Mouse (Mus musculus) heart, adult 2 months (tissue): Measurements from ENCODE around the gene Gm3233. TPM values are rescaled to one million over a fixed set of nuclear protein-coding genes. Genes with fewer than 3 reads are reported as not detected.
"Not testable (repeated sequence)": the region's sequence is repeated elsewhere in the genome, so short reads cannot be mapped to it uniquely, and the experiment has no call there.

Experiments used
- DNase-seq, 2 experiments: peaks; one replicate each; pipeline ENCODE4 v3.0.0; 2021
- H3K27ac ChIP-seq: fragments of 200-600 bp; 2 replicates; pipeline ENCODE4 v1.8.1; 2022
- H3K27me3 ChIP-seq: fragments of 200-500 bp; 2 replicates; pipeline ENCODE4 v1.6.1; 2012; ENCODE audit warnings: mild to moderate bottlenecking, low read length, inconsistent platforms, mixed read lengths; ENCODE audit not compliant: control insufficient read depth, insufficient read depth
- H3K36me3 ChIP-seq: fragments of 200-500 bp; 2 replicates; pipeline ENCODE4 v1.6.1; 2012; ENCODE audit warnings: low read length, inconsistent platforms; ENCODE audit not compliant: control insufficient read depth, insufficient read depth
- H3K4me1 ChIP-seq: fragments of 200-500 bp; 2 replicates; pipeline ENCODE4 v1.6.1; 2011; ENCODE audit warnings: low read length; ENCODE audit not compliant: control insufficient read depth, insufficient read depth
- H3K4me3 ChIP-seq: fragments of 200-600 bp; 2 replicates; pipeline ENCODE4 v1.8.1; 2022
- H3K79me2 ChIP-seq: fragments of 200-500 bp; replicated peaks from 2 replicates; pipeline ENCODE4 v1.6.1; 2012; ENCODE audit warnings: mild to moderate bottlenecking, inconsistent platforms, low read length, moderate library complexity, mixed read lengths; ENCODE audit not compliant: control insufficient read depth, insufficient read depth
- H3K9ac ChIP-seq: fragments of 200-500 bp; 2 replicates; pipeline ENCODE4 v1.6.1; 2012; ENCODE audit warnings: low read depth, mild to moderate bottlenecking, control low read depth, inconsistent platforms, low read length, mixed read lengths
- CTCF ChIP-seq: fragments of 200-600 bp; IDR thresholded peaks from 2 replicates; pipeline ENCODE4 v1.8.1; 2022; ENCODE audit warnings: antibody characterized with exemption, mild to moderate bottlenecking, moderate library complexity
- EP300 ChIP-seq: fragments of 200-500 bp; IDR thresholded peaks from 2 replicates; pipeline ENCODE4 v1.6.1; 2011; ENCODE audit warnings: low read depth, low read length, control low read depth; ENCODE audit not compliant: insufficient read depth
- POLR2A ChIP-seq: fragments of 200-500 bp; IDR thresholded peaks from 2 replicates; pipeline ENCODE4 v1.6.1; 2011; ENCODE audit warnings: mild to moderate bottlenecking, low read depth, low read length, control low read depth; ENCODE audit not compliant: insufficient read depth
- WGBS: fragments of 180-500 bp; shearing (Covaris S2); methylation state at CpG from one replicate; pipeline ENCODE4 v1.1.7; 2018; 5-methylcytosine and 5-hydroxymethylcytosine counted together
- intact Hi-C: fragments of 180-260 bp; cut with DNase I; formaldehyde crosslinking; loops from one replicate; pipeline ENCODE4 v1.15.1; 2025
- polyA plus RNA-seq: library from polyadenylated mRNA; depleted of rRNA; stranded (reverse); fragments of >200 nt; gene quantifications from 2 replicates; pipeline ENCODE4 v1.2.3, GENCODE M21; 2012
- total RNA-seq, 2 experiments: library from RNA; stranded (reverse); gene quantifications; 2 replicates each; pipeline ENCODE4 v1.2.3; 2021

The Gm3233 gene
- total and polyA plus RNA-seq, 3 experiments = not detected

- H3K27ac ChIP-seq = no peak overlapping the region
- no peak overlapping the region for H3K9ac ChIP-seq
- no peaks in the 10 kb centered on the region for H3K27me3 ChIP-seq
- H3K36me3 ChIP-seq = no peaks in the 10 kb centered on the region
- H3K4me3 ChIP-seq = no peak overlapping the region
- H3K4me1 ChIP-seq = no peaks in the 10 kb centered on the region
- WGBS = 97% methylated on average over 1 of the region's 1 CpGs
- H3K79me2 ChIP-seq = no peaks in the 10 kb centered on the region
- intact Hi-C loops = no loop called here
- no peak for DNase-seq
- no peak for TF ChIP-seq CTCF
- TF ChIP-seq EP300 = no peak
- no peak for TF ChIP-seq POLR2A
Observed at GRCm38 (mm10) chr10:77735928-77736327, 23.6 kb downstream of the Gm3233 start.

- H3K27ac ChIP-seq = no peak overlapping the region
- H3K4me1 ChIP-seq = no peaks in the 10 kb centered on the region
- H3K79me2 ChIP-seq = no peaks in the 10 kb centered on the region
- no peak for DNase-seq
- TF ChIP-seq CTCF = peak; percentile 53
- TF ChIP-seq POLR2A = no peak
- H3K4me3 ChIP-seq = no peak overlapping the region
- H3K36me3 ChIP-seq = no peaks in the 10 kb centered on the region
- no peaks in the 10 kb centered on the region for H3K27me3 ChIP-seq
- WGBS = 49% methylated on average over 4 of the region's 4 CpGs
- no peak overlapping the region for H3K9ac ChIP-seq
- intact Hi-C loops = loop anchor here (1.0 kb wide), 1 partner anchor 150 kb away; no protein-coding TSS in a partner anchor
Observed at GRCm38 (mm10) chr10:77729241-77729640, 30.2 kb downstream of the Gm3233 start.

DNA sequence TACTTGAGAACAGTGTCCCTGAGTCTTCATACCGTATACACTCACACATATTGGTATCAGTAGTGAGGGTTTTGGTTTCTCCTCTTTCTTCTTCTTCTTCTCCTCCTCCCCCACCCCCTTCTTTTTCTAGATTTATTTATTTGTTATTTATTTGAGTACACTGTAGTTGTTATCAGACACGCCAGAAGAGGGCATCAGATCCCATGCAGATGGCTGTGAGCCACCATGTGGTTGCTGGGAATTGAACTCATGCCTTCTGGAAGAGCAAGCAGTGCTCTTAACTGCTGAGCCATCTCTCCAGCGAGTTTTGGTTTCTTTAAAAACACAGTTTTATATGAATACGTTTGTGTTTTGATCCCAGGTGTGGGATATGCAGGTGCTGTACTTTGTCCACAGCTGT is 31.2 kb downstream of the Gm3233 start:
- intact Hi-C loops = no loop called here
- no peaks in the 10 kb centered on the region for H3K4me1 ChIP-seq
- no peak overlapping the region for H3K27ac ChIP-seq
- H3K36me3 ChIP-seq = no peaks in the 10 kb centered on the region
- no peak for DNase-seq
- TF ChIP-seq CTCF (peak; percentile 56), POLR2A (no peak)
- H3K4me3 ChIP-seq = no peak overlapping the region
- 61% methylated on average over 4 of the region's 4 CpGs for WGBS
- H3K79me2 ChIP-seq = no peaks in the 10 kb centered on the region
- H3K27me3 ChIP-seq = no peaks in the 10 kb centered on the region
- H3K9ac ChIP-seq = no peak overlapping the region

GRCm38 (mm10) chr10:77726186-77726585 is 33.3 kb downstream of the Gm3233 start, which contains the start of gene Gm10100:
TSS of gene Gm10100 (plus strand) at chr10:77726486.
- H3K79me2 ChIP-seq = no peaks in the 10 kb centered on the region
- intact Hi-C loops = no loop called here
- H3K27me3 ChIP-seq = no peaks in the 10 kb centered on the region
- no peak within 1 kb of the TSS for H3K9ac ChIP-seq
- H3K4me3 ChIP-seq = no peak within 1 kb of the TSS
- TF ChIP-seq CTCF = no peak
- TF ChIP-seq POLR2A = no peak
- TF ChIP-seq EP300 = no peak
- no peaks in the 10 kb centered on the region for H3K4me1 ChIP-seq
- 29% methylated on average over 3 of the region's 3 CpGs for WGBS
- H3K36me3 ChIP-seq = no peaks in the 10 kb centered on the region
- no peak within 1 kb of the TSS for H3K27ac ChIP-seq
- no peak for DNase-seq

GRCm38 (mm10) chr10:77724855-77725254 is 34.6 kb downstream of the Gm3233 start:
- intact Hi-C loops = no loop called here
- no peaks in the 10 kb centered on the region for H3K79me2 ChIP-seq
- no peak for DNase-seq
- no peaks in the 10 kb centered on the region for H3K27me3 ChIP-seq
- no peak overlapping the region for H3K27ac ChIP-seq
- H3K4me3 ChIP-seq = no peak overlapping the region
- H3K4me1 ChIP-seq = no peaks in the 10 kb centered on the region
- TF ChIP-seq POLR2A (no peak), CTCF (no peak), EP300 (no peak)
- no peak overlapping the region for H3K9ac ChIP-seq
- H3K36me3 ChIP-seq = no peaks in the 10 kb centered on the region
- WGBS = 77% methylated on average over 8 of the region's 8 CpGs

DNA sequence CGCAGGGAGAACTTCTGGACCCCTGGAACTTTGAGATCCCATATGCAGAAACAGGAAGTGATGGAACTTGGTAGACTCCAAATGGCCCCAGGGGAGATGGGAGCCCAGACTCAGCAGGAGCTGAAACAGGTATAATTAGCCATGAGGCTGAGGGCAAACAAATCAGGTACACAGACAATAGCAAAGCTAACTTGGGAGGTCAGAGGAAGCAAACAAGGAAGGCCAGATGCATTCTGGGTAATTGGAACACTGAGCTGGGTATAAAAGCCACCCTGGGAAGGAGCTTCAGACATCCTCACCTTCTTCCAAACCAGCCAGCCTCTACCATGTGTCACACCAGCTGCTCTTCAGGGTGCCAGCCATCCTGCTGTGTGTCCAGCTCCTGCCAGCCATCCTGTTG is 39.2 kb downstream of the Gm3233 start, which contains the start of gene Krtap12-1:
Krtap12-1 (plus strand) TSS at position 301 of the 400 bp plus-strand sequence.
- H3K27ac ChIP-seq, H3K36me3 ChIP-seq, intact Hi-C loops, H3K4me3 ChIP-seq, H3K4me1 ChIP-seq, H3K27me3 ChIP-seq, DNase-seq, H3K9ac ChIP-seq, H3K79me2 ChIP-seq: not testable (repeated sequence)
- 74% methylated on average over 1 of the region's 1 CpGs for WGBS

DNA sequence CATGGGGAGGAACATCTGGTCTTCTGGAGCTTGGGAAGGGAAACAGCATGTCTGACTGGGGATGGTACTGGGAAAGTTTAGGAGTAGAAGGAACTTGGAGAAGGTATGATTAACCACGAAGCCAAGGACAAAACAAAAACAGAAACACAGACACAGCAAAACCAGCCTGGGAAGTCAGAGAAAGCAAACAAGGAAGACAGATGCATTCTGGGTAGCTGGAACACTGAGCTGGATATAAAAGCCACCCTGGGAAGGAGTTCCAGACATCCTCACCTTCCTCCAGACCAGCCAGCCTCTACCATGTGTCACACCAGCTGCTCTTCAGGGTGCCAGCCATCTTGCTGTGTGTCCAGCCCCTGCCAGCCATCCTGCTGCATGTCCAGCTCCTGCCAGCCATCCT is 44.0 kb downstream of the Gm3233 start, which contains the start of gene Gm10142:
Gm10142 (plus strand) TSS at position 301 of the 400 bp plus-strand sequence.
- H3K27me3 ChIP-seq = no peaks in the 10 kb centered on the region
- H3K79me2 ChIP-seq = no peaks in the 10 kb centered on the region
- DNase-seq = no peak
- intact Hi-C loops = no loop called here
- H3K4me1 ChIP-seq = no peaks in the 10 kb centered on the region
- no peak within 1 kb of the TSS for H3K27ac ChIP-seq
- H3K9ac ChIP-seq = no peak within 1 kb of the TSS
- TF ChIP-seq CTCF (no peak), POLR2A (no peak), EP300 (no peak)
- H3K4me3 ChIP-seq = no peak within 1 kb of the TSS
- 65% methylated on average over 1 of the region's 1 CpGs for WGBS
- no peaks in the 10 kb centered on the region for H3K36me3 ChIP-seq
